Mouse (Mus musculus): ENCODE measurements around the gene Mycbp. TPM values are rescaled to one million over a fixed set of nuclear protein-coding genes. Genes with fewer than 3 reads are reported as not detected.

Gene Mycbp
- polyA plus RNA-seq, 1 experiment from 2014 or later = 49.4 TPM

GRCm38 (mm10) chr4:123948901-123949300, 44.3 kb downstream of the Mycbp start:
- no peak for ATAC-seq (ENCODE audit: low FRiP score)
- peaks cover 21% of the 10 kb centered on the region for H3K27me3 ChIP-seq
- H3K4me2 ChIP-seq = no peak overlapping the region
- WGBS = 66% methylated on average over 6 of the region's 6 CpGs
- no peaks in the 10 kb centered on the region for H3K9me3 ChIP-seq
- H3K27ac ChIP-seq = no peak overlapping the region
- no peaks in the 10 kb centered on the region for H3K4me1 ChIP-seq
- H3K9ac ChIP-seq = no peak overlapping the region
- H3K4me3 ChIP-seq (replicated peaks) = no peak overlapping the region
- no peaks in the 10 kb centered on the region for H3K36me3 ChIP-seq (replicated peaks)

DNA sequence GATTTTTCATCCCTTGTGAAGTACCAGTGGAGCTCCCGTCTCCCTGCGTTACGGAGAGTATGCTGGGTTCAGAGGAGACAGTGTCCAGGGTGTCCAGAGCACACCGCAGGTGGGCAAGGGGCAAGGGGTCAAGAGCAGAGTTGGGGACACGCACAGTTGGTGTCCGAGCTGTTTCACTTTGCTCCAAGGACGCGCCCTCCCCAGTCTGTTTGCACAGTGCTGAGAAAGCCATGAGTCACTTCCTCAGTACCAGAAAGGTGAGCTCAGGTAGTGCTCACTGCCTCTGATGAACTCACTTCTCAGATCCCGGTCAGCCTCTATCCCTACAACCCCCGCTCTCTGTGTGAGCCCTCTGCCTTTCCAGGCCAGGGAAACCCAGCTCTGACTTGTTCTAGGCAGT, 45.0 kb downstream of the Mycbp start:
- H3K36me3 ChIP-seq (replicated peaks) = no peaks in the 10 kb centered on the region
- 73% methylated on average over 10 of the region's 10 CpGs for WGBS
- peaks cover 24% of the 10 kb centered on the region for H3K27me3 ChIP-seq
- H3K9me3 ChIP-seq = no peaks in the 10 kb centered on the region
- no peak for ATAC-seq (ENCODE audit: low FRiP score)
- H3K27ac ChIP-seq = no peak overlapping the region
- H3K4me2 ChIP-seq = no peak overlapping the region
- no peak overlapping the region for H3K4me3 ChIP-seq (replicated peaks)
- no peaks in the 10 kb centered on the region for H3K4me1 ChIP-seq
- no peak overlapping the region for H3K9ac ChIP-seq

DNA sequence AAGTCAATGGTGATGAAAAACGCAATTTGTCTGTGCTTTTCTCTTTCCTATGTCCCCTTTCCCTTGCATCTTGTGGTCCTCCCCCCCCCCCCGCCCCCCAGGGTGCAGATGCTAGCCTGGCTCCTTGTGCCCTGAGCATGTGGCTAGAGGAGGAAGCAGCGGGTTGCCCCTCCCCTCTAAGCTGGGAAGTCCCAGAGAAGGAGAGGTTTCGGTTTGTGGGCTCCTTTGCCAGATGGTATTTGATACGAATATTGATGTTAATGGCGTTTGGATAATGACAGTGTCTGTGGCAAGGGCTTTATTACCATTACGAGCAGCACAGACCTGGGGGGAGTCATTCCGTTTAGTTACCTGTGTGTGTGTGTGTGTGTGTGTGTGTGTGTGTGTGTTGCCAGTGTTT, 47.4 kb downstream of the Mycbp start:
- WGBS = 57% methylated on average over 8 of the region's 8 CpGs
- Histone ChIP-seq H3K9me3 (no peaks in the 10 kb centered on the region), H3K4me3 (replicated peaks) (no peak overlapping the region), H3K36me3 (replicated peaks) (no peaks in the 10 kb centered on the region), H3K9ac (no peak overlapping the region), H3K27ac (no peak overlapping the region), H3K4me2 (no peak overlapping the region), H3K27me3 (peaks cover 37% of the 10 kb centered on the region), H3K4me1 (peaks cover 7% of the 10 kb centered on the region; the same call in 1 of the 2 replicates)
- ATAC-seq (ENCODE audit: low FRiP score) = no peak

- peaks cover 9% of the 10 kb centered on the region; the same call in 1 of the 2 replicates for H3K4me1 ChIP-seq
- no peaks in the 10 kb centered on the region for H3K9me3 ChIP-seq
- H3K4me3 ChIP-seq (replicated peaks) = 0 out of 2 replicates have a peak overlapping the region, but pooled peaks have one; percentile 13
- H3K9ac ChIP-seq = peak overlapping the region; percentile 3; the same call in 1 of the 2 replicates
- H3K27me3 ChIP-seq = peaks cover 41% of the 10 kb centered on the region
- peak; percentile 88 for ATAC-seq (ENCODE audit: low FRiP score)
- 5% methylated on average over 31 of the region's 31 CpGs for WGBS
- no peaks in the 10 kb centered on the region for H3K36me3 ChIP-seq (replicated peaks)
- H3K27ac ChIP-seq = no peak overlapping the region
- peak overlapping the region; percentile 46 for H3K4me2 ChIP-seq
Measured at GRCm38 (mm10) chr4:123956703-123957491, 52.3 kb downstream of the Mycbp start.

GRCm38 (mm10) chr4:123957492-123957808, 52.8 kb downstream of the Mycbp start:
- Histone ChIP-seq H3K27me3 (peaks cover 40% of the 10 kb centered on the region), H3K4me1 (peaks cover 12% of the 10 kb centered on the region; the same call in 1 of the 2 replicates), H3K9ac (peak overlapping the region; percentile 3; the same call in 1 of the 2 replicates), H3K27ac (no peak overlapping the region), H3K4me3 (replicated peaks) (no peak overlapping the region), H3K9me3 (no peaks in the 10 kb centered on the region), H3K36me3 (replicated peaks) (no peaks in the 10 kb centered on the region), H3K4me2 (peak overlapping the region; percentile 46; the same call in 1 of the 2 replicates)
- no peak for ATAC-seq (ENCODE audit: low FRiP score)
- 53% methylated on average over 4 of the region's 4 CpGs for WGBS

DNA sequence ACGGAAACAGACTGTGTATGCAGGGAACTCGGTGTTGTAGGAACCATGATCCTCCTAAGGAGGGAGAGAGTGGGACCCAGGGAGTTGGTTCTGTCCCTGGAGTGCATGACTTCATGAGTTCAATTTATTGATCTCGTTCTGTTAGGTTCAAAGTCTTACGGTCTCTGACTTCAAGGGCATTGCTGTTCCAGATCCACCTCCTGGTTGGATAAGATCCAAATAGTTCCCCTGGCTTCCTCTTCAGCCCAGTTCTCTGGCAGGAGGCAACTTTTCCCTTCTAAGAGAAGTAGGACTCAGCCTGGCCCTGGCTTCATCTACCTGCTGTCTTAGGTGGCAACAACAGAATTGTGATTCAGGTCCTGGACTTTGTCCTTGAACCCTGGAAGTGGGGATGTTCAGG, 53.3 kb downstream of the Mycbp start:
- WGBS = 69% methylated on average over 4 of the region's 4 CpGs
- H3K27me3 ChIP-seq = peaks cover 40% of the 10 kb centered on the region
- no peak overlapping the region for H3K27ac ChIP-seq
- H3K4me1 ChIP-seq = peaks cover 15% of the 10 kb centered on the region; the same call in 1 of the 2 replicates
- H3K9ac ChIP-seq = no peak overlapping the region
- H3K4me2 ChIP-seq = no peak overlapping the region
- no peaks in the 10 kb centered on the region for H3K9me3 ChIP-seq
- H3K36me3 ChIP-seq (replicated peaks) = no peaks in the 10 kb centered on the region
- ATAC-seq (ENCODE audit: low FRiP score) = no peak
- no peak overlapping the region for H3K4me3 ChIP-seq (replicated peaks)

DNA sequence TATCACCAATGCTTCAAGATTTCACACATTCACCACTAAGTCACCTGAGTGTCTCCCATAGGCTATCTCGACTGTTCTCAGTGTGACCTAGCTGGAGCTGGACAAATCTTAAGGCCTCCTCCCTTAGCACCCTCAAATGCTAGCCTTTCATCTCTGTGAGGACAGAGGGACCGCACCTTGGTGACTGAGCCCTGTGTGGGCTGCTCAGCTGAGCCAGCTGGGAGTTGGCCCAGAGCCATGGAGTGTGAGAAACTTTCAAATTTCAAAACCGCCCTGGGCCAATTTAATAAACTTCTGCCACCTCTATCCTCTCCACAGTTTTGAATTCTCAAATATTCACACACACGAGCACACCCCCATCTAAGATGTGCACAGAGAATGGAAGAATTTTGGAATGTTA, 56.3 kb downstream of the Mycbp start:
- no peak overlapping the region for H3K4me3 ChIP-seq (replicated peaks)
- no peak overlapping the region for H3K27ac ChIP-seq
- ATAC-seq (ENCODE audit: low FRiP score) = no peak
- H3K36me3 ChIP-seq (replicated peaks) = no peaks in the 10 kb centered on the region
- H3K9me3 ChIP-seq = no peaks in the 10 kb centered on the region
- H3K9ac ChIP-seq = no peak overlapping the region
- H3K27me3 ChIP-seq = peaks cover 44% of the 10 kb centered on the region
- H3K4me1 ChIP-seq = peaks cover 19% of the 10 kb centered on the region; the same call in 1 of the 2 replicates
- WGBS = 71% methylated on average over 4 of the region's 4 CpGs
- H3K4me2 ChIP-seq = no peak overlapping the region

Other genes starting within 250 kb of the Mycbp start
- 75.6 and 77.9 TPM in 2 replicates for gene Macf1, start 220.5 kb upstream of the Mycbp start, polyA plus RNA-seq (2016; fragmentation: Nextera tagmentation; extraction: Ambion mirVana)
- 315 and 318 TPM in 2 replicates for gene Ndufs5, start 186.6 kb upstream of the Mycbp start, polyA plus RNA-seq (2016; fragmentation: Nextera tagmentation; extraction: Ambion mirVana)
- 89.8 and 91.1 TPM in 2 replicates for gene Akirin1, start 154.5 kb upstream of the Mycbp start, polyA plus RNA-seq (2016; fragmentation: Nextera tagmentation; extraction: Ambion mirVana)
- 0.88 and 1.0 TPM in 2 replicates for gene Rhbdl2, start 117.0 kb upstream of the Mycbp start, polyA plus RNA-seq (2016; fragmentation: Nextera tagmentation; extraction: Ambion mirVana)
- 0.09 TPM in 1 of 2 replicates, not detected in the other for gene 4933427I04Rik, start 45.2 kb upstream of the Mycbp start, polyA plus RNA-seq (2016; fragmentation: Nextera tagmentation; extraction: Ambion mirVana)
- gene Rragc, start 12.6 kb downstream of the Mycbp start, polyA plus RNA-seq (2016; fragmentation: Nextera tagmentation; extraction: Ambion mirVana) = 53.6 and 56.6 TPM in 2 replicates
- gene 4930535I16Rik, start 13.2 kb downstream of the Mycbp start, polyA plus RNA-seq (2016; fragmentation: Nextera tagmentation; extraction: Ambion mirVana) = not detected in 2 replicates

All from forebrain, embryonic 12.5 days (tissue).